Mouse (Mus musculus) brown adipose tissue, adult 24 weeks (tissue): ENCODE data around the gene Tmem80. TPM values are rescaled to one million over a fixed set of nuclear protein-coding genes. Genes with fewer than 3 reads are reported as not detected.

Experiments
- H3K27ac ChIP-seq: fragments of 200-500 bp; replicated peaks from 2 replicates; pipeline ENCODE4 v1.5.1; 2012; ENCODE audit warnings: low read depth, mild to moderate bottlenecking, low read length
- H3K4me1 ChIP-seq: fragments of 200-500 bp; 2 replicates; pipeline ENCODE4 v1.6.1; 2012; ENCODE audit warnings: low read length, mixed read lengths; ENCODE audit not compliant: control insufficient read depth, insufficient read depth, insufficient read length
- H3K4me3 ChIP-seq: fragments of 200-500 bp; 2 replicates; pipeline ENCODE4 v1.5.1; 2012; ENCODE audit warnings: low read depth, mild to moderate bottlenecking, low read length, moderate library complexity; ENCODE audit not compliant: insufficient read depth
- polyA plus RNA-seq: library from polyadenylated mRNA; stranded (reverse); fragments of >200 nt; gene quantifications from 2 replicates; pipeline ENCODE4 v1.2.4, GENCODE M21; 2012; ENCODE audit not compliant: missing spikeins, insufficient read depth, insufficient read length

Gene Tmem80
- polyA plus RNA-seq, 1 experiment, result 35.2 TPM

DNA sequence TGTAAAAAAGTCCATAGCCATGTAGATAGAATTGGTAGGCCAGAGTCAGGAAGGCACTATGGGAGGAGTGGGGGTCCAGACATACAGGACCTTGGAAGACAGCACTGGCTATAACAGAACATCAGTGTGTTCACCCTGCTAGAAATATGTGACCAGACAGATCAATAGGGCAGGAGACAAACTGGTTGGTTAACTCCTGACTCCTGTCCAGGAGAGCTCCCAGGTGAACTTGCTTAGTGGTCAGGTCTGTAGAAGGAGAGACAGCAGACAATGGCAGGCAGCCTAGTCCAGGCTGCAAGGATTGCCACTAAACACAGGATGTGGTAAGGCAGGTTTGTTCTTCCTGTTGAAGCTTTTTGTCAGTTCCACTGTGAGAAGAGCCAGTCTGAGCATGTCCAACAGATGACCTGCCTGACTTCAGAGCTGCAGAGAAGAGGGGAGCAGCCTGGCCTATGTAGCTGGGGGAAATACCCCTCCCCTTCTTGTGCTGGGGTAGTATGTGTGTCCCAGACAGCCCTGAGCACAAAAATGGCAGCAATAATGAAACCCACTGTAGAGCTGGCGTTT is 24.8 kb upstream of the Tmem80 start:
- Histone ChIP-seq H3K4me1 (no peaks in the 10 kb centered on the region), H3K27ac (no peak overlapping the region), H3K4me3 (no peak overlapping the region)

DNA sequence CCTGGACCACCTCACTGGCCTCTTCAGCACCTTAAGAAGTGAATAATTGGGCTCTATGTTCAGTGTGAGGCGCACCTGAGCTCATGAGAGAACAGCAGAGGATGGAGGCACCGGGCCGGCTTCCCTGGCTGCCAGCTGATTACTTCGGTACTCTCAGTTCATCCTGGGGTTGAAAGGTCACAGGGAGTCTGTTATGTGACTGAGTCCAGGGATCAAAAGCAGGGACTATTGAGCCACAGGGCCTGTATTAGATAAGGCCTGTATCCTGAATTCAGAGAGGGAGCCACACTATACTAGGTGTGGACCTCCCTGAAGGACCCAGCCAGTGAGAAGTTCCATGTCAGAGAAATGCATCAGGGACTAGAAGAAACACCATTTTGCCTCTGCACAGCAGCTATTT is 23.0 kb upstream of the Tmem80 start:
- Histone ChIP-seq H3K4me1 (no peaks in the 10 kb centered on the region), H3K27ac (no peak overlapping the region), H3K4me3 (no peak overlapping the region)

GRCm38 (mm10) chr7:141314416-141314815 is 13.1 kb upstream of the Tmem80 start:
- H3K27ac ChIP-seq, result no peak overlapping the region
- H3K4me1 ChIP-seq, result no peaks in the 10 kb centered on the region
- H3K4me3 ChIP-seq, result no peak overlapping the region

DNA sequence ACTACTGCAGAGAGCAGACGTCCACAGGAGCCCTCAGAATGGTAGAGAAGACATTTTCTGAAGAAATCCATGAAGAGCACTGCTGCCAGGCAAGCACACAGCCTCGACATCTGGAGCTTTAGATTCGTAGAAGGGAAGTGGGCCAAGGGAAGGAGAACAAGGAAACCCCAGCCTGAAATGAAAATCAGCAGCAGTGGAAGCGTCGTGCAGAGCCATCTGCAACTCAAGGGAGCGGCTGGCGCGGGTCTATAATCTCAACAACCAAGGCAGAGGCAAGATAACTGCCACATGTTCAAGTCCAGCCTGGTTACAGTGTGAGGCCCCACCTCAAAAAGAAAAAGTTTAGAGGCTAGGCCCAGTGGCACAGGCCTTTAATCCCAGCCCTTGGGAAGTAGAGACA is 12.5 kb upstream of the Tmem80 start:
- Histone ChIP-seq H3K27ac (no peak overlapping the region), H3K4me1 (no peaks in the 10 kb centered on the region)

GRCm38 (mm10) chr7:141315974-141316373 is 11.6 kb upstream of the Tmem80 start:
- H3K4me3 ChIP-seq, result no peak overlapping the region
- no peak overlapping the region for H3K27ac ChIP-seq
- no peaks in the 10 kb centered on the region for H3K4me1 ChIP-seq

More for the DNA sequence above, 12.5 kb upstream of the Tmem80 start:
- H3K4me3 ChIP-seq, result no peak overlapping the region

GRCm38 (mm10) chr7:141317619-141318132 is 9.9 kb upstream of the Tmem80 start:
- Histone ChIP-seq H3K4me1 (no peaks in the 10 kb centered on the region), H3K27ac (no peak overlapping the region), H3K4me3 (no peak overlapping the region)

DNA sequence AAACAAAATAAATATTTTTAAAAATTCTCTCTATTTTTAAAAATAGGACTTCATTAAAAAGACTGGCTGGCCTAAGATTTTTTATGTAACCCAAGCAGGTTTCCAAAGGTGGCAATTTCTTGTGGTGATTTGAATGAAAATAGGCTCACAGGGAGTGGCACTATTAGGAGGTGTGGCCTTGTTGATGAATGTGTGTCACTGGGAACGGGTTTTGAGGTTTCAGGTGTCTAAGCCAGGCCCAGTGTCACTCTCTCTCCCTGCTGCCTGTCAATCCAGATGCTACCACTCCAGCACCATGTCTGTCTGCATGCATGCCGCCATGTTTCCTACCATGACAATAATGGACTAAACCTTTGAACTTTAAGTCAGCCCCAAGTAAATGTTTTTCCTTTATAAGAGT is 8.1 kb upstream of the Tmem80 start:
- no peak overlapping the region for H3K27ac ChIP-seq
- H3K4me3 ChIP-seq, result no peak overlapping the region
- H3K4me1 ChIP-seq, result no peaks in the 10 kb centered on the region

- Histone ChIP-seq H3K4me3 (no peak overlapping the region), H3K27ac (no peak overlapping the region), H3K4me1 (peaks cover 16% of the 10 kb centered on the region)
Observed at GRCm38 (mm10) chr7:141324686-141325085, 2.9 kb upstream of the Tmem80 start.

DNA sequence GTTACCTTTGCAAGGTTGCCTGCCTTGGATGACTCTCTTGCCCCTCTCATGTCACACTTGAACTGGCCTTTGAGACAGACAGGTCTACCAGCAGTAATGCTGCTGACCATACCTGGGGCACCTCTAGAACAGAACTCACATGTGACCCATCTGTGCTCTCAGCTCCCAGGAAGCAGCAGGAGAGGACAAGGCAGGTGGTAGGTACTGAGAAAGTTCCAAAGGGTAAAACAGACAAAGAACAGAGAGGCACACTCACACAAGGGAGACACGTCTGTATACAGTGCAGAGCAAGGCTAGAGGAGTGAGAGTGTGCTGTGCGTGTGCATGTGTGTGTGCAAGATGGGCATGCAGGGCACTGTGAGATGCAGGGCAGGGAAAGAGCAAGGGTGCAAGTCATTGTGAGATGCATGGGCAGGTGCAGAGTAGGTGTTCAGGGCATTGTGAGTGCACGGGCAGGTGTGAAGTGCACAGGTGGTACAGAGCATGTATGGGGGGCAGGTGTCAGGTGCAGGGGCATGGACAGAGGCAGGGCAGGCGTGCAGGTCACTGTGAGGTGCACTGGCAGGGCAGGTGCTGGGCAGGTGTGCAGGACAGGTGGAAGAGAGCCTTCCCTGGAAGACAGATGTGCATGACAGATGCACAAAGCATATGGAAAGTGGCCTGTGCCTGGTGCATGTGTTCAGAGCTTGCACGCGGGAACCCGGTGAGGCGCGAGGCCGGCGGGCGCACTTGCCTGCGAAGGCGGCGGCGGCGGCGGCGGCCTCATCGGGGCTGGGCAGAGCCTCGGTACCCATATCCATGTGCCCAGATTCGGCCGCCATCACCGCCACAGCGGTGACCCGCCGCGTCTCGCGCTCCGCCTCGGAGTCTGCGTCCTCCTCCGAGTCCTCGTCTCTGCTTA is 743 bp upstream of the Tmem80 start:
- Histone ChIP-seq H3K27ac (peak overlapping the region; percentile 38), H3K4me1 (peaks cover 16% of the 10 kb centered on the region), H3K4me3 (peak overlapping the region; percentile 75)

GRCm38 (mm10) chr7:141328373-141328990 is 943 bp downstream of the Tmem80 start:
- peak overlapping the region; percentile 75 for H3K4me3 ChIP-seq
- H3K4me1 ChIP-seq, result peaks cover 16% of the 10 kb centered on the region
- peak overlapping the region; percentile 86 for H3K27ac ChIP-seq

- H3K4me1 ChIP-seq, result peaks cover 20% of the 10 kb centered on the region
- H3K4me3 ChIP-seq, result no peak overlapping the region
- H3K27ac ChIP-seq, result no peak overlapping the region
Observed at GRCm38 (mm10) chr7:141330706-141331105, 3.2 kb downstream of the Tmem80 start.

GRCm38 (mm10) chr7:141331990-141332389 is 4.5 kb downstream of the Tmem80 start:
- Histone ChIP-seq H3K27ac (no peak overlapping the region), H3K4me1 (peaks cover 12% of the 10 kb centered on the region), H3K4me3 (no peak overlapping the region)

GRCm38 (mm10) chr7:141335044-141335579 is 7.6 kb downstream of the Tmem80 start:
- no peak overlapping the region for H3K27ac ChIP-seq
- H3K4me1 ChIP-seq, result peaks cover 30% of the 10 kb centered on the region
- no peak overlapping the region for H3K4me3 ChIP-seq

DNA sequence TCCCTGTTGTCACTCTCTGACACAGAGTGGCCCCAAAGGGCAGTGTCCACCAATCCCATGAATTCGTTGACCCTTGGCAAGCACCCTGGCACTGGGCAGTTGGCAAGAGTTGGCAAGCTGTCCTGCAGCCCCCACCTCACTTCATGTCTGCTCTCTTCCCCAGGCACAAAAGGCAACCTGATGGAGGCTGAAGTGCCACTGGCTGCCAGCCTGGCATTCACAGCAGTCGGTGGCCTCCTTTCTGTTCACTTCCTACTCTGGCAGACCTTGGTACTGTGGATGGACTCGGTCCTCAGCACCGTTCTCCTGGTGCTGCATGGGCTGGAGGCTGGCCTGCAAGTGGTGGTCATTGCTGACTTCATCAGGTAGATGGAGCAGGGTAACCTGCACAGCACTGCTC is 8.1 kb downstream of the Tmem80 start:
- Histone ChIP-seq H3K27ac (no peak overlapping the region), H3K4me1 (peaks cover 34% of the 10 kb centered on the region), H3K4me3 (no peak overlapping the region)

- H3K27ac ChIP-seq, result no peak overlapping the region
- peaks cover 34% of the 10 kb centered on the region for H3K4me1 ChIP-seq
- no peak overlapping the region for H3K4me3 ChIP-seq
Observed at GRCm38 (mm10) chr7:141336296-141336695, 8.8 kb downstream of the Tmem80 start.
